Mouse (Mus musculus) kidney, adult 2 months (tissue): ENCODE measurements at regions not wholly inside any gene's neighbourhood (a gene's known extent, or its start where the extent isn't known, plus 50 kb on each side); places are given as distances from the start of the nearest gene placed in this dataset.

ENCODE experiments used
- CTCF ChIP-seq: fragments of 200-500 bp; conservative IDR thresholded peaks from 2 replicates; pipeline ENCODE4 v1.5.1; 2011; ENCODE audit warnings: low read depth, mild to moderate bottlenecking, control low read depth, low read length, moderate library complexity, mixed read lengths; ENCODE audit not compliant: insufficient read depth, insufficient read length
- POLR2A ChIP-seq: fragments of 200-500 bp; IDR thresholded peaks from one replicate; pipeline ENCODE4 v1.6.1; 2011; ENCODE audit warnings: low read depth, low read length, control low read depth

DNA sequence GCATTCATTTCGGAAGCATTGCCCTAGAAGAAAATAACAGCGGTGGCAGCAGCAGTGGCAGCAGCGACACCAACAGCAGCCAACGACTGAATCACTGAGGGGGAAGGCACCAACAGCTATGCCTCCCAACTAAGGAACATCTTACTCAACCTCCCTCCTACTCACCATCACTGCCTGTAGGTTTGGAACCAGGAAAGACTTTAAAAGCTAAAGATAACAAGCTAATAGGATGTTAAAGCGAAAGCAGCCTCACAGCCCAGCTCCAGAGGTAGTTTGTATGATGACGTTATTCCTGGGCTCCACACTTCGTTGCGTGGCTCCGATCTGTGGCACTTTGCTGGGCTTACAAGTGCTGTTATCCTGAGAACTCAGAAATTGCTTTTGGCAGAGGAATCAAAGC, 289.6 kb downstream of the Cd83 start:
- TF ChIP-seq POLR2A (no peak), CTCF (no peak)
